Mouse (Mus musculus): ENCODE data around the gene Ubac2.

The Ubac2 gene

GRCm38 (mm10) chr14:121949436-121949835, 71.0 kb downstream of the Ubac2 start:
- DNase-seq (ENCODE audit: low read depth in 1 of 2, low spot score in 2 of 2), result no peak

- DNase-seq (ENCODE audit: low read depth in 1 of 2, low spot score in 2 of 2), result no peak
Observed at GRCm38 (mm10) chr14:121949897-121950296, 71.5 kb downstream of the Ubac2 start.

GRCm38 (mm10) chr14:121951399-121952045, 73.1 kb downstream of the Ubac2 start:
- no peak for DNase-seq (ENCODE audit: low read depth in 1 of 2, low spot score in 2 of 2)

- no peak for DNase-seq (ENCODE audit: low read depth in 1 of 2, low spot score in 2 of 2)
Observed at GRCm38 (mm10) chr14:121952046-121952400, 73.6 kb downstream of the Ubac2 start.

DNA sequence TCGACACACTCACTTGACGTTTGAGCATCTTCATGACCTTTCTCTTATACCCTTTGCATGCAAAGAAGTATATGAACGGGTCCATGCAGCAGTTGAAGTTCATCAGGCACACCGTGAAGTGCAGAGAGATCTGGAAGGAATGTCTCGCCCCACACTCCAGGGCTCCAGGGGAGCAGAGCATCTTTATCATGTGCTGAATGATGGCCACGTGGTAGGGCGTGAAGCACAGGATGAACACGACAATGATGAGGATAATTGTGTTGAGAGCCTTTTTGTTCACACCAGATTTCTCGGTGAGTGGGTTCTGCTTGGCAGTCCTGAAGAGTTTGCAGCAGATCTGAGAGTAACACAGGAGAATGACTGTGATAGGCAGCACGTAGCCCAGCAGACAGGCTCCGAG, 75.7 kb downstream of the Ubac2 start:
- no peak for DNase-seq (ENCODE audit: low read depth in 1 of 2, low spot score in 2 of 2)

GRCm38 (mm10) chr14:121954608-121955007, 76.2 kb downstream of the Ubac2 start:
- DNase-seq (ENCODE audit: low read depth in 1 of 2, low spot score in 2 of 2), result no peak

- DNase-seq (ENCODE audit: low read depth in 1 of 2, low spot score in 2 of 2), result no peak
Observed at GRCm38 (mm10) chr14:121955176-121955795, 76.9 kb downstream of the Ubac2 start.

- no peak for DNase-seq (ENCODE audit: low read depth in 1 of 2, low spot score in 2 of 2)
Observed at GRCm38 (mm10) chr14:121956291-121956690, 77.9 kb downstream of the Ubac2 start.

- DNase-seq (ENCODE audit: low read depth in 1 of 2, low spot score in 2 of 2), result no peak
Observed at GRCm38 (mm10) chr14:121957176-121957871, 78.9 kb downstream of the Ubac2 start.

GRCm38 (mm10) chr14:121958041-121958750, 79.8 kb downstream of the Ubac2 start:
- no peak for DNase-seq (ENCODE audit: low read depth in 1 of 2, low spot score in 2 of 2)

DNA sequence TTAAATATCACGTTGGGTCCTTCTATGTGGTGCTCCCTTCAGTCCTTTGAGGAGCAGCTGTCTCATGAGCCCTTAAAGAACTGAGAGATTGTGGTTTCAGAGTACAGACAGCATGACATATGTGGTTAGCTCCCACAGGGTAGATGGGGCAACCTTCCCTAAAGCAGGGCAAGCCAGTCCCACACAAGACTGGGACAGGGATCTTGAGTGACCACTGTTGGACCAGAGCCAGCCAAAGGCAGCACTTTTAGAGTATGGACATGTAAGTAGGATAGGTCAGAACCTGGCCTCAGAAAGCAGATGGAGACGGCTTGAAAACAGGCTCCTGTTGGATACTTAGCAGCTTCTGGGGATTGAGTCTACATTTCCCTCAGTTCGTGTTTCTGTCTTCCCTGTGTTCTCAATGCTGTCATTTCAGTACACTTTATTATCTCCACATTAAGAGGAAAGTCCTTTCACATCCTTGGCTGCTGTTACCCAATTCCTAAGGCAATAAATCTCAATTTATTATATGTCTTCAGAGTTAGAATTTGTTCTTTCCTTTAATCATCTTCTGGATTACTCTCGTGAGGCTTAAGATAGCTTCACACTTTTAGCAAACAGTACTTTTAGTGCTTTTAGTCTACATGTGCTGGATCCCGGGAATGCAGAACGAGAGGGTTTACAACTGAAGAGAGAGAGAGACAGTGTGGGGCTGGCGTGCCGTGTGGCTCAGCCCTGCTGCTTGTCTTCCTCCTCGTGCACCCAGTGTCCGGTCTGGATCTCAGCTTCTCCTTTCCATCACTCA, 80.5 kb downstream of the Ubac2 start:
- DNase-seq (ENCODE audit: low read depth in 1 of 2, low spot score in 2 of 2), result no peak

DNA sequence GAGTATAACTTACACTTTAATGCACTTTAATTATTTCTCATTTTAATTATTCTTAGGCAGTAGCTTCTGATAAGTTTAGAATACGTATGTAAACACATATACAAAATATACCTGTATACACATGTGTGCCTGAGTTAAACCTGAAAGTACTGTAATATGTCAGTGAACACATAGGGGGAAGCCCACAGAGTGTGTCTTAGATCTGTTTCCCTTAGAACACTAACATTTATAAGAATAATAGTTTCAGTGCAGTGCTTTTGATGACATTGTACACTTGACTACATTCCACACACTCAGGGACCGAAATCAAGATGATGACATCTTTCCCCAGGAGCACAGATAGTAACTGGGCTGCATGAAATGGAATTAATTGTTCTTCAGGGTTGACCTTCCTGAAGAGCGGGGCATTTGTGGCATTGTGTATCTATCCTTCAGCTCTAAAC, 81.1 kb downstream of the Ubac2 start:
- DNase-seq (ENCODE audit: low read depth in 1 of 2, low spot score in 2 of 2), result no peak

DNA sequence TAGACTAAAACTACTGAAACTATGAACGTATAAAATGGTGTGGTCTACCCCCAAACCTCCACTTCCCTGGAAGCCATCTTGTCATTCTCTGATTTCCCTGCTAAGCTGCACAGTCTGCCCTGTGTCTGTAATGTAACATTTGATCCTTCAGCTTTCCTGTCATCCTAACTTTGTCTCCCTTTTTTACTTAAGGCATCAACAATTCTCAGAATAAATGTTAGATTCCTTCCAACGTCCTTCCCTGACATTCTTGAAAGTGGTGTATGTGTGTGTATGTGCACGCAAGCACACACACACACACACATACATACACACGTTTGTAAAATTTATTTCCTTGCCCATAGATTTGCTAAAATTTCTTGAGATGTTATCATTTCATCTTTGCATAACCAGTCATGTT, 81.6 kb downstream of the Ubac2 start:
- no peak for DNase-seq (ENCODE audit: low read depth in 1 of 2, low spot score in 2 of 2)

GRCm38 (mm10) chr14:121960531-121960930, 82.1 kb downstream of the Ubac2 start:
- no peak for DNase-seq (ENCODE audit: low read depth in 1 of 2, low spot score in 2 of 2)

GRCm38 (mm10) chr14:121960997-121961396, 82.6 kb downstream of the Ubac2 start:
- DNase-seq (ENCODE audit: low read depth in 1 of 2, low spot score in 2 of 2), result no peak

GRCm38 (mm10) chr14:121961496-121962127, 83.2 kb downstream of the Ubac2 start:
- DNase-seq (ENCODE audit: low read depth in 1 of 2, low spot score in 2 of 2), result no peak

DNA sequence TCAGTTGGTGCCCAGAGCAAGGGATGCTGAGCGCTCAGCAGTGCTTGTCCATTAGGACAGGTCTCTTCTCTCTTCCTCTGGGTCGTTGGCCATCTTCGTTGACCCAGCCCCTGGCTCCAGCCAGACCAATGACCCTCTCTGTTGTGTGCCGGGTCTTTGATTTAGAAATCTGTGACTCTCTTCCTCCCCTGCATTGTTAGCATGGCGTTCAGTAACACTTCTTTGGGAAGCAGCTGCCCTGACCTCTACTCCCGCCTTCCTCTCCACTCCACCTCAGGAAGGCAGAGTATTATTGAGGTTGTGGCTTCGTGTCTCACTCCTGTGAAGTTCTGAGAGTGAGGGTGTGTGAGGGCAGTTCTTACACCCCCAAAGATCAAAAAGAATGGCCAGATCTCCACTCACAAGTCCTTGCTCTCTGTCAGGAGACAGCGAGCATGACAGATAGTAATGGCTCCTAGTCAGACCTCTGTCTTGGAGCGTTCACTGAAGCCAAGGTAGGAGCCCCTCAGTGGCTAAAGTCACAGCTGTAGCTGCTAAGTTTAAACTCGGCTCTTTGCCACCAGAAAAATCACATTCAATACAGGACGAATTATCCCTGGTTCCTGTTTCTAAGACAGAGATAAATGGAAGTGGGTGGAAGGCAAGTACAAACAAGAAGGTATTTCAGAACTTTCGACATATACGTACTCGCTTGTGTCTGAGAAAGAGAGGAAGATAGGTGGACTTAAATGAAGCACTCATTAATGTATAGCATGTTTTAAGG, 83.9 kb downstream of the Ubac2 start:
- no peak for DNase-seq (ENCODE audit: low read depth in 1 of 2, low spot score in 2 of 2)

- no peak for DNase-seq (ENCODE audit: low read depth in 1 of 2, low spot score in 2 of 2)
Observed at GRCm38 (mm10) chr14:121963251-121963941, 85.0 kb downstream of the Ubac2 start.

- DNase-seq (ENCODE audit: low read depth in 1 of 2, low spot score in 2 of 2), result no peak
Observed at GRCm38 (mm10) chr14:121963942-121964335, 85.5 kb downstream of the Ubac2 start.

Measured in monocyte, adult 2 months (primary cell).